Mouse (Mus musculus) E14TG2a.4 (cell line): ENCODE measurements around the gene Fbxo11.
"Not testable (repeated sequence)": the region's sequence is repeated elsewhere in the genome, so short reads cannot be mapped to it uniquely, and the experiment has no call there.

Experiments used
- H3K27me3 ChIP-seq: 2 replicates; pipeline ENCODE4 v1.6.1; 2014; ENCODE audit warnings: low read length, control low read depth; ENCODE audit not compliant: insufficient read depth
- H3K36me3 ChIP-seq: 2 replicates; pipeline ENCODE4 v1.6.1; 2014; ENCODE audit warnings: low read length, control low read depth; ENCODE audit not compliant: insufficient read depth
- H3K4me1 ChIP-seq: replicated peaks from 2 replicates; pipeline ENCODE4 v1.6.1; 2014; ENCODE audit warnings: low read depth, low read length, control low read depth
- H3K4me3 ChIP-seq: replicated peaks from 2 replicates; pipeline ENCODE4 v1.5.1; 2014; ENCODE audit warnings: mild to moderate bottlenecking, low read length
- H3K9me3 ChIP-seq: 2 replicates; pipeline ENCODE4 v1.6.1; 2014; ENCODE audit warnings: low read length, control low read depth
- CTCF ChIP-seq: conservative IDR thresholded peaks from 2 replicates; pipeline ENCODE4 v1.5.1; 2014; ENCODE audit warnings: low read length
- NANOG ChIP-seq: IDR thresholded peaks from 2 replicates; pipeline ENCODE4 v1.6.1; 2014; ENCODE audit warnings: borderline replicate concordance, low read length, mixed read lengths
- POU5F1 ChIP-seq: IDR thresholded peaks from 2 replicates; pipeline ENCODE4 v1.6.1; 2014; ENCODE audit warnings: low read length, borderline replicate concordance

The Fbxo11 gene

DNA sequence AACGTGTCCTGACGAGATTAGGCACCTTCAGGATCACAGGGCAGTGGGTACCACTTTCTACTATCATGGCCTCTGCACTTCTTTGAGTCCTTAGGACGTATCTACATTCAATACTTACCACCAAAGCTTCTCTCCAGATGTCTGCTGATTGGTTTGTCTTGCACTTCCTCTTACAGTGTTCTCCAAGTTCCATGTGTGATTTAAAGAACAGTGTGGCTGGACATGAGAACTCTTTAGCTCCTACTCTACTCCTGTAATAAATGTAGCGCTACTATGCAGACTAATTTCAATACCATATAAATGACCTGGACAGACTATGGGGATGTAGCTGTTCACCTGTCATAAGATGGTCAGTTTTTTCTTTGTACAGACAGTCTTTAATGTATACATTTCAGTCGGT lies 24.3 kb downstream of the Fbxo11 start:
- H3K4me1 ChIP-seq = peaks cover 27% of the 10 kb centered on the region

DNA sequence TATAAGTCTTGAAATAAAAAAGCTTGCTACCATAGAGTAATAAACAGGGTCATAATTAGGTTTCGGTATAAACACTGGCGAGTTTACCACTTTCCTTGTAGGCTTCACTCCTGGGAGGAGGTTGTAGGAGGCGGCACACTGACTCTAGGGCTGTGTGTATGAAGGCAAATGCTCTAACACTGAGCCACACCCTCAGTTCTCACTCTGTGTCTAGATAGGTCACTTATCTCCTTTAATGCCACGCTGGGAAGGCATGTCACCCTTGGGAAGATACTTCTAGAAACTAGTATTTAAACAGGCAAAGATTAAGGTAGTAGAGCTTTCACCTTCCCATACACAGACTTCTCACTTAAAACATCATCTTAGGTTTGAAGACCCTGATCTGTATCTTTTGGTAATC lies 30.7 kb downstream of the Fbxo11 start:
- H3K9me3 ChIP-seq = no peaks in the 10 kb centered on the region

More for the DNA sequence above, 24.3 kb downstream of the Fbxo11 start:
- H3K36me3 ChIP-seq = 0 out of 2 replicates have a peak, but pooled peaks cover 11% of the 10 kb centered on the region
- H3K4me3 ChIP-seq = no peak overlapping the region
- no peaks in the 10 kb centered on the region for H3K27me3 ChIP-seq
- TF ChIP-seq POU5F1 = no peak
- no peak for TF ChIP-seq CTCF
- no peak for TF ChIP-seq NANOG
- H3K9me3 ChIP-seq = no peaks in the 10 kb centered on the region

DNA sequence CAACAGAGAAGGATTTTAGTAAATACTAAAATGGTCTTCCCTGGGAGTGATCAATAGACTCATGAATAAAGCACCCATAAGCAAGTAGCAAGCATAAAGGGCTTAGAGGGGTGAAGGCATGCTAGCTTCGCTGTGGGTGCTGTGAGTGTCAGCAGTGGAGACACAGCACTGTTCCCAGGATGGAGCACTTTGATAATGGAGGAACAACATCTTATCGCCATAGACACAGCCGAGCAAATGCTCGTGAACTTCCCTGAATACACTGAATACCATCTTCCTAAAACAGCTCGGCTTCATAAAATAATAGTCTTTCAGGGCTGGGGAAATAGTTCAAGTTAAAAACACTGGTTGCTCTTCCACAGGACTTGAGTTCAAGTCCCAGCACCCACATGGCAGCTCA lies 33.3 kb downstream of the Fbxo11 start:
- Histone ChIP-seq H3K27me3 (no peaks in the 10 kb centered on the region), H3K36me3 (no peaks in the 10 kb centered on the region), H3K4me3 (no peak overlapping the region), H3K4me1 (peaks cover 34% of the 10 kb centered on the region), H3K9me3 (no peaks in the 10 kb centered on the region)
- TF ChIP-seq CTCF (no peak), NANOG (no peak), POU5F1 (no peak)

More for the DNA sequence above, 30.7 kb downstream of the Fbxo11 start:
- no peak for TF ChIP-seq CTCF
- no peak for TF ChIP-seq POU5F1
- no peak for TF ChIP-seq NANOG
- Histone ChIP-seq H3K4me3 (no peak overlapping the region), H3K27me3 (no peaks in the 10 kb centered on the region), H3K4me1 (peaks cover 34% of the 10 kb centered on the region), H3K36me3 (no peaks in the 10 kb centered on the region)

DNA sequence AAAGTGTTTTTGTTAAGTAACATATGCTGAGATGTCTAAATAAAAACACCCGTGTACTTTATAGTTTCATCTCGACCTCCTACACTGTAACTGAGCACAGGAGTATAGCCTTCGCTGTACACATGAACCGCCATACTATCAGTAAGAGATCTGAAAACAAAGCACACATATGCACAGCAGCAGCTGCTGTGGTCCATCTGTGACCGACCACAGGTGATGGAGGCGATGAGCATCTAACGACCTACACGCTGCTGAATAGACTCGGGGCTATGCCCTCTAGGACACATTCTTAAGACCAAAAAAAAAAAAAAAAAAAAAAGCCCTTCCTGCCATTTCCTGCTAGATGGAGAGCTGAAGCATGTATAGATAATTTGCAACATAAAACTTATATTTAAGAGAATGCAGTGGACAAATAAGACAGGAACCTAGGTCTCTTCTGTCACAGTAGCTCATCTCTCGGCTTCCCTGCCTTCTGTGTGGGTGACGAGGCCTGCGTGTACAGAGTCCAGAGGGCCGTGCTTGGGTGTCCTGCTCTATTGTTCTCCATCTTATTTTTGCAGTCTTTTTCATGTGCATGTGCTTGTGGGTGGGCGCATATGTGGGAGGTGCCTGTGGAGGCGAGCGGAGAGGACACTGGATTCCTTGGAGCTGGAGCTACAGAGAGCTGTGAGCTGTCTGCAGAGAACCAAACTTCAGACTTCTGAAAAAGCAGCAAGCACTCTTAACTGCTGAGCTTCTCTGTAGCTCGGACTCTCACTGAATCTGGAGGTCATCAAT lies 35.7 kb downstream of the Fbxo11 start:
- H3K36me3 ChIP-seq = no peaks in the 10 kb centered on the region
- no peak for TF ChIP-seq POU5F1
- TF ChIP-seq CTCF = no peak
- no peak for TF ChIP-seq NANOG
- peaks cover 32% of the 10 kb centered on the region for H3K4me1 ChIP-seq
- no peak overlapping the region for H3K4me3 ChIP-seq
- H3K27me3 ChIP-seq = no peaks in the 10 kb centered on the region
- no peaks in the 10 kb centered on the region for H3K9me3 ChIP-seq

DNA sequence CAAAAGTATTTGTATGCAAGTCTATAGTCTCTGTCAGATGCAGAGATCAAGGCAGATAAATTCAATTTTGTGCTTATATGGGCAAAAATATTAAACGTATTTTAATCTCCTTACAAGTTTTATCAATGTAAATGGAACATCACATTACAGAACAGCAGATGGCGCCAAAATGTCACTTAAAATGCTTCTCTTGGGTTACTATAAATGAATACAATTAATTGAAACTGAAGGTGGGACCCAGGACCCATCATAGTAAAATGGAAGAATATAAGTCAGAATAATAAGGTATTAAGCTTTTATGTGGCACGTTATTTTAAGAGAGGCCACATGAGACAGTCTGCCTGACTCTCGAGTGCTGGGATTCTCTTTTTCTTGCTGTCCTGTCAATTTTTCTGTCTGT lies 39.9 kb downstream of the Fbxo11 start:
- Histone ChIP-seq H3K4me3 (no peak overlapping the region), H3K9me3 (no peaks in the 10 kb centered on the region), H3K4me1 (peaks cover 23% of the 10 kb centered on the region), H3K36me3 (no peaks in the 10 kb centered on the region), H3K27me3 (no peaks in the 10 kb centered on the region)
- TF ChIP-seq CTCF (peak; percentile 42), NANOG (no peak), POU5F1 (no peak)

DNA sequence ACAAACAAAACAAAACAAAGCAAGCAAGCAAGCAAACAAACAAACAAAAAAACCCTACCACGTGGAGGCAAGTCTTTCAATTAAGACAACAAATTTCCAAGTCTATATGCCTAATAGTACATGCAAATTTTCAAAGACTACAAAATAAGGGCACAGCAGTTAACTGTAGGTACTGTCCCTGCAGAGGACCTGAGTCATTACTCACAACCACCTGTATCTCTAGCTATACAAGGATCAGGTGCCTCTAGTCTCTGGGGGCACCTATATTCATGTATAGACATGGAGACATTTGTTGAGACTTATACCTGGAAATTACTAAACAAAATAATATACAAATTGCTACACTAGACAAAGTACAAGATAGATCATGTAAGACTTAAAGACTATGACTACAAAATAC lies 41.2 kb downstream of the Fbxo11 start:
- TF ChIP-seq CTCF (no peak), POU5F1 (no peak), NANOG (no peak)
- Histone ChIP-seq H3K27me3 (no peaks in the 10 kb centered on the region), H3K36me3 (no peaks in the 10 kb centered on the region), H3K4me1 (peaks cover 16% of the 10 kb centered on the region), H3K9me3 (no peaks in the 10 kb centered on the region), H3K4me3 (no peak overlapping the region)

DNA sequence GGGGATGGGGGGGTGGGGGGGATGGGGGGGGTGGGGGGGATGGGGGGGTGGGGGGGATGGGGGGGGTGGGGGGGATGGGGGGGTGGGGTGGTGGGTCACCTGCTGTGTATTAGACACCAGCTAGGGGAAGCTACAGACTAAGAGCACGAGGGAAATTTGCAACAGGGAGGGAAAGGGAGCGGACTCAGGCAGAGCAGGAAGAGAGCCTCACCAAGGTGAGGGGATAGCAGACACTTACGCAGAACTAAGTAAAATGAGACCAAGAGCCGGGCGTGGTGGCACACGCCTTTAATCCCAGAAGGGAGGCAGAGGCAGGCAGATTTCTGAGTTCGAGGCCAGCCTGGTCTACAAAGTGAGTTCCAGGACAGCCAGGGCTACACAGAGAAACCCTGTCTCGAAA lies 49.1 kb downstream of the Fbxo11 start:
- not testable (repeated sequence) for H3K4me3 ChIP-seq, H3K27me3 ChIP-seq, H3K9me3 ChIP-seq
- peaks cover 46% of the 10 kb centered on the region for H3K36me3 ChIP-seq
- H3K4me1 ChIP-seq = peaks cover 29% of the 10 kb centered on the region

DNA sequence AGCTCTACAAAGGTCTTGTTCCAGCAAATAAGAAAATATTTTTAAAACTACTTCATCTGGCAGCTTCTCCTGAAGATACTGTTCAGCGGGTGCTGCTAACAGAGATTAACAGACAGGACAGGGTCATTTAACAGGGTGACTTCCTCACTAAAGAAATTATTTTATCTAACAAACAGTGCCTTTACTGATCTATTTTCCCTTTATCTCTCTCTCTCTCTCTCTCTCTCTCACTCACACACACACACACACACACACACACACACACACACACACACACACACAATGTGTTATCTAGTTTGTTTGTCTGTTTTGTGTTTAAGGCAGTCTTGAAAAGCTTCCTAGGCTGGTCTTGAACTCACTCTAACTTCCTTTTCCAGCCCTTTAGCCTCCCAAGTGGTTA lies 50.6 kb downstream of the Fbxo11 start:
- no peak for TF ChIP-seq NANOG
- TF ChIP-seq CTCF = no peak
- TF ChIP-seq POU5F1 = no peak
- no peaks in the 10 kb centered on the region for H3K9me3 ChIP-seq
- H3K4me1 ChIP-seq = peaks cover 22% of the 10 kb centered on the region
- H3K27me3 ChIP-seq = no peaks in the 10 kb centered on the region
- peaks cover 62% of the 10 kb centered on the region for H3K36me3 ChIP-seq
- no peak overlapping the region for H3K4me3 ChIP-seq

DNA sequence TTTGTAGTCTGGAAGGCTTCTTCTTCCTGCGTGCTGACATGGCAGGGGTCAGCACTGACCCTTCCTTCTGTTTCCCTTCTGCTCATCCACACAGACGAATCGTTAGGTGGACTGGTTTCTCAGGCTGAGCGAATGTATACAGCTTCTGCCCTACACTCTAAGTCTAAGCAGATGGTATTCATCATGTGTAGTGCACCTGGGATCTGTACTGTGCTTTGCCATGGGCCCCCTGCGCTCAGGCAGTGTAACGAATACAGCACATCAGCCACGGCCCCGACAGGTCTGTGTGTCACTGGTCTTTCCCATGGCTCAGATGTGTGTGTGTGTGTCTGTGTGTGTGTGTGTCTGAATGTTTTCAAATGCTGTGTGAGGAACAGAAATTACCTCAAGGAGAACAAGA lies 58.1 kb downstream of the Fbxo11 start:
- Histone ChIP-seq H3K27me3 (no peaks in the 10 kb centered on the region), H3K4me3 (no peak overlapping the region), H3K4me1 (0 out of 2 replicates have a peak, but pooled peaks cover 3% of the 10 kb centered on the region), H3K36me3 (peaks cover 78% of the 10 kb centered on the region), H3K9me3 (no peaks in the 10 kb centered on the region)
- TF ChIP-seq POU5F1 (no peak), CTCF (no peak), NANOG (no peak)
